Mouse (Mus musculus): ENCODE measurements around the gene Ip6k3. TPM values are rescaled to one million over a fixed set of nuclear protein-coding genes. Genes with fewer than 3 reads are reported as not detected.

Gene Ip6k3
- polyA plus RNA-seq, 1 experiment from 2014 or later, result 0.26 TPM

- ATAC-seq (replicated peaks; ENCODE audit: insufficient number of reproducible peaks, low FRiP score, low TSS enrichment), result peak; percentile 59; the same call in 1 of the 2 replicates
- Histone ChIP-seq H3K4me3 (ENCODE audit: low read depth, low read length) (no peak overlapping the region), H3K27ac (ENCODE audit: low read depth, low read length) (no peak overlapping the region), H3K4me2 (no peak overlapping the region), H3K9me3 (replicated peaks; ENCODE audit: control insufficient read depth, low read length) (no peaks in the 10 kb centered on the region), H3K27me3 (ENCODE audit: control insufficient read depth, insufficient read depth, low read length) (0 out of 2 replicates have a peak, but pooled peaks cover 3% of the 10 kb centered on the region), H3K9ac (ENCODE audit: low read depth, low read length) (no peak overlapping the region), H3K36me3 (ENCODE audit: control insufficient read depth, insufficient read depth, low read length) (no peaks in the 10 kb centered on the region), H3K4me1 (ENCODE audit: control insufficient read depth, insufficient read depth, low read length) (peaks cover 3% of the 10 kb centered on the region; the same call in 1 of the 2 replicates)
- 41% methylated on average over 10 of the region's 10 CpGs for WGBS (ENCODE audit: insufficient replicate concordance)
These were observed 25.6 kb downstream of the Ip6k3 start for GRCm38 (mm10) chr17:27141971-27142450.

DNA sequence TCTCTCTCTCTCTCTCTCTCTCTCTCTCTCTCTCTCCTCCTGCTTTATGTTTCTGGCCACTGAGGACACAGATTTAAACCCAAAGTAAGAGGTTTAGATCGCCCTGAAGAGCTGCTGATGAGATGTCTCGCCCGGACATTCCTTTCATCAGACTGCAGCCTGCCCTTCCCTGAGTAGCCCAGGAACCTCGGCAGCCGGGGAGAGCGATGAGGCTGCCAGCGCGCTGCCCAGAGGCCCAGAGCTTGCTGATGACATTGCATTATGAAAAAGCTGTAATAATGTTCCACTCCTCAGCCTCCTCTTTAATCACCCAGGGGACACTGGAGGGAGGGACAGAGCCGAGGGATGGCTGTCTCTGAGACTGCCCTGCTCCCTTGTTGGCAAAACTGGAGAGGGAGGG, 27.3 kb downstream of the Ip6k3 start:
- H3K9ac ChIP-seq (ENCODE audit: low read depth, low read length), result no peak overlapping the region
- H3K27me3 ChIP-seq (ENCODE audit: control insufficient read depth, insufficient read depth, low read length), result no peaks in the 10 kb centered on the region
- WGBS (ENCODE audit: insufficient replicate concordance), result 59% methylated on average over 9 of the region's 9 CpGs
- H3K4me2 ChIP-seq, result no peak overlapping the region
- no peaks in the 10 kb centered on the region for H3K36me3 ChIP-seq (ENCODE audit: control insufficient read depth, insufficient read depth, low read length)
- H3K9me3 ChIP-seq (replicated peaks; ENCODE audit: control insufficient read depth, low read length), result no peaks in the 10 kb centered on the region
- no peak overlapping the region for H3K27ac ChIP-seq (ENCODE audit: low read depth, low read length)
- no peak for ATAC-seq (replicated peaks; ENCODE audit: insufficient number of reproducible peaks, low FRiP score, low TSS enrichment)
- H3K4me1 ChIP-seq (ENCODE audit: control insufficient read depth, insufficient read depth, low read length), result peaks cover 3% of the 10 kb centered on the region; the same call in 1 of the 2 replicates
- H3K4me3 ChIP-seq (ENCODE audit: low read depth, low read length), result no peak overlapping the region

DNA sequence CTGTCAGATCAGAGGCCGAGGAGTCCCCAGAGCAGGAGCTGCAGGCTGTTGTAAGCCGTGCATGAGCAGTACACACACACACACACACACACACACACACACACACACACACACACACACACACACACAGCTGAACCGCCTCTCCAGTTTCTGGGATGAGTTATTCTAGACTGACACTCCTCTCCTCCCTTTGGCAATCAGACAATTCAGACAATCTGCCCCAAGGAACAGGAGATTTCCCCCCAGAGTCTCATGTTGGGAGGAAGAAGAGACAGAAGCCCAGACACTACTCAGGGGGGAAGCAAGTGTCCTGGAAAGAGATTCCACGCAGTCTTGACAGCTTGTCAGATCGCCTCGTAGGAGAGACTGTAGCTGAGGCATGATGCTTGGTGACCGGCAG, 28.3 kb downstream of the Ip6k3 start:
- no peaks in the 10 kb centered on the region for H3K36me3 ChIP-seq (ENCODE audit: control insufficient read depth, insufficient read depth, low read length)
- no peak overlapping the region for H3K4me2 ChIP-seq
- ATAC-seq (replicated peaks; ENCODE audit: insufficient number of reproducible peaks, low FRiP score, low TSS enrichment), result no peak
- peaks cover 3% of the 10 kb centered on the region; the same call in 1 of the 2 replicates for H3K4me1 ChIP-seq (ENCODE audit: control insufficient read depth, insufficient read depth, low read length)
- WGBS (ENCODE audit: insufficient replicate concordance), result 48% methylated on average over 7 of the region's 7 CpGs
- H3K27me3 ChIP-seq (ENCODE audit: control insufficient read depth, insufficient read depth, low read length), result no peaks in the 10 kb centered on the region
- H3K4me3 ChIP-seq (ENCODE audit: low read depth, low read length), result no peak overlapping the region
- no peak overlapping the region for H3K27ac ChIP-seq (ENCODE audit: low read depth, low read length)
- no peak overlapping the region for H3K9ac ChIP-seq (ENCODE audit: low read depth, low read length)
- no peaks in the 10 kb centered on the region for H3K9me3 ChIP-seq (replicated peaks; ENCODE audit: control insufficient read depth, low read length)

DNA sequence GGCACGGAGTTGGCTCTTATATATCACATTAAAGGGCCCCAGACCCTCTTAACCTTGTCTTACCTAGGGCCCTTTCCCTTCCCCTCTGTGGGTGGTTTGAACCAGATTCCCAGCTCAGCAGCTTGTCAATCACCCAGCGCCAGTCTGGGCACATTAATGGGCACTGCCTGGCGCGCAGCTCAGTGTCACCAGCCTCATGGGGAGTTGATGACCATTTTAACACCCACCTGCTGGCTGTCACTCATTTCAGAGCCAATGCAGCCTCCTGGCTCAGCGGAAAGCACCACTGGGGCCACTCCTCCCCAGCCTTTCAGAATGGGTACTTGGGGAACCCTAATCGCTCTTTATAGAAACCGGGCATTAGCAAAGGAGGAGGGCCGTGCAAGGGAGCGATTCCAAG, 29.2 kb downstream of the Ip6k3 start:
- no peaks in the 10 kb centered on the region for H3K9me3 ChIP-seq (replicated peaks; ENCODE audit: control insufficient read depth, low read length)
- no peak overlapping the region for H3K4me2 ChIP-seq
- no peak overlapping the region for H3K27ac ChIP-seq (ENCODE audit: low read depth, low read length)
- H3K36me3 ChIP-seq (ENCODE audit: control insufficient read depth, insufficient read depth, low read length), result no peaks in the 10 kb centered on the region
- no peak overlapping the region for H3K4me3 ChIP-seq (ENCODE audit: low read depth, low read length)
- WGBS (ENCODE audit: insufficient replicate concordance), result 79% methylated on average over 9 of the region's 9 CpGs
- H3K4me1 ChIP-seq (ENCODE audit: control insufficient read depth, insufficient read depth, low read length), result peaks cover 4% of the 10 kb centered on the region
- H3K9ac ChIP-seq (ENCODE audit: low read depth, low read length), result no peak overlapping the region
- H3K27me3 ChIP-seq (ENCODE audit: control insufficient read depth, insufficient read depth, low read length), result no peaks in the 10 kb centered on the region
- no peak for ATAC-seq (replicated peaks; ENCODE audit: insufficient number of reproducible peaks, low FRiP score, low TSS enrichment)

DNA sequence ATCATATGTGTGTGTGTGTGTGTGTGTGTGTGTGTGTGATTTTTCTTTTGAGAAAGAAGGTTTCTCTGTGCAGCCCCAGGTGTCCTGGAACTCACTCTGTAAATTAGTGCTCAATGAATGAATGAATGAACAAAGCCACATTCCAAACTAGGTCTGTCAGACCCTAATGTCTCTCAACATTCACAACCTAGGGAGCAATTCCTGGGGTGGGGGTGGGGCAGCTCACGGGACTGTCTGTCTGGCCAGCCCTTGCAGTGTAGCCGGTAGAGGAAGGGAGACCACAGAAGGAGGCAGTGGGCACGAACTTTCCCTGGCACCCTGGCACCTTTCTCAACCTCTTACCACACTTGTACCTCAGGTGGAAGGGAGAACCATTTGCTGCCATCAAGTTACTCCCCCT, 32.9 kb downstream of the Ip6k3 start:
- Histone ChIP-seq H3K4me3 (ENCODE audit: low read depth, low read length) (no peak overlapping the region), H3K36me3 (ENCODE audit: control insufficient read depth, insufficient read depth, low read length) (no peaks in the 10 kb centered on the region), H3K4me1 (ENCODE audit: control insufficient read depth, insufficient read depth, low read length) (peaks cover 11% of the 10 kb centered on the region), H3K9ac (ENCODE audit: low read depth, low read length) (no peak overlapping the region), H3K4me2 (no peak overlapping the region), H3K27ac (ENCODE audit: low read depth, low read length) (no peak overlapping the region), H3K9me3 (replicated peaks; ENCODE audit: control insufficient read depth, low read length) (no peaks in the 10 kb centered on the region), H3K27me3 (ENCODE audit: control insufficient read depth, insufficient read depth, low read length) (no peaks in the 10 kb centered on the region; the same call in 1 of the 2 replicates)
- 15% methylated on average over 3 of the region's 3 CpGs for WGBS (ENCODE audit: insufficient replicate concordance)
- ATAC-seq (replicated peaks; ENCODE audit: insufficient number of reproducible peaks, low FRiP score, low TSS enrichment), result no peak

DNA sequence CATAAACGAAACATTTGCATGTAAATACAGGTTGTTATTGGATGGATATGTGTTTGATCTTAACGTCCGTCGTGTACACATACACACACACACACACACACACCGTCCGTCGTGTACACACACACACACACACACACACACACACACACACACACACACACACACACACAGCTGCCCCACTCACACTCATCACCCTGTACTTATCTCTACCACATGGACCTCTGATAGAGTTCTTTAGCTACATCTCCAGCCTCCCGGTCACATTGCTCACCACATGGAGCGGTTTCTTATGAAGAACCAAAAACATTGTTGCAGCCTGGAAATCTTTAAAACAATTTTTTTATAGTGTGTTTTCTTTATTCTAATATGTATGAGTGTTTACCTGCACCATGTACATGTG, 33.4 kb downstream of the Ip6k3 start:
- Histone ChIP-seq H3K9me3 (replicated peaks; ENCODE audit: control insufficient read depth, low read length) (no peaks in the 10 kb centered on the region), H3K4me3 (ENCODE audit: low read depth, low read length) (peak overlapping the region; percentile 80), H3K27ac (ENCODE audit: low read depth, low read length) (no peak overlapping the region), H3K4me2 (peak overlapping the region; percentile 65), H3K36me3 (ENCODE audit: control insufficient read depth, insufficient read depth, low read length) (no peaks in the 10 kb centered on the region), H3K9ac (ENCODE audit: low read depth, low read length) (peak overlapping the region; percentile 88; the same call in 1 of the 2 replicates), H3K4me1 (ENCODE audit: control insufficient read depth, insufficient read depth, low read length) (peaks cover 11% of the 10 kb centered on the region), H3K27me3 (ENCODE audit: control insufficient read depth, insufficient read depth, low read length) (no peaks in the 10 kb centered on the region; the same call in 1 of the 2 replicates)
- WGBS (ENCODE audit: insufficient replicate concordance), result 27% methylated on average over 9 of the region's 9 CpGs
- ATAC-seq (replicated peaks; ENCODE audit: insufficient number of reproducible peaks, low FRiP score, low TSS enrichment), result no peak

DNA sequence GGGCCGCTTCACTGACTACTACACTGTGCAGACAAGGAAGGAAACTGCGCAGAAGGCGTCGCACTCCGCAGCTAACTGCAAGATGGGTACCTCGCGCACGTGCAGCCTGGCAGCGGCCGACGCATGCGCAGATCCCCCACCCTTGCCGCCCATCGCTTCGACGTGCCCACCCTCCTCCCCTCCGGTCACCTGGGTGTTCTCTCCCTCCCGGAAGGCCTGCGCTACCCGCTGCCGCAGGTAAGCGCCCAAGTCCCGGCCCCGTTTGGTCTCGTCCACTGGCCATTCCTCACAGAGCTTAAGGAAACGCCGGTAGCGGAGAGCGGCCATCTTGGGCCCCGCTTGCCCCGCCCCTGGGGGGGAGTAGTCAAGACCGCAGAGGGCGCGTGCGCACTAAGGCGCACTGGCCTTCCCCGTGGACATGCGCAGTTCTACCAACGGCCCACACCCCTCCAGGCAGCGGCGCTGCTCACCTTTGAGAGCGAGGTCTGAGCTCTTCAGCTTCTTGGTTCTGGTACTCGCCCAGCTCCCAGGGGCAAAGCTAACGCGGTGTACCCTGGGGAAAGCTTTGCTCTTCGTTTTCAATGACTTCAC, 33.9 kb downstream of the Ip6k3 start, which contains the start of gene Uqcc2:
Gene Uqcc2, minus strand, starts transcription at position 366 of the 591 bp plus-strand sequence.
- Histone ChIP-seq H3K36me3 (ENCODE audit: control insufficient read depth, insufficient read depth, low read length) (no peaks in the 10 kb centered on the region), H3K4me3 (ENCODE audit: low read depth, low read length) (peak within 1 kb of the TSS; percentile 80), H3K4me2 (peak within 1 kb of the TSS; percentile 65), H3K9ac (ENCODE audit: low read depth, low read length) (peak within 1 kb of the TSS; percentile 88), H3K27ac (ENCODE audit: low read depth, low read length) (peak within 1 kb of the TSS; percentile 59), H3K27me3 (ENCODE audit: control insufficient read depth, insufficient read depth, low read length) (no peaks in the 10 kb centered on the region; the same call in 1 of the 2 replicates), H3K9me3 (replicated peaks; ENCODE audit: control insufficient read depth, low read length) (no peaks in the 10 kb centered on the region), H3K4me1 (ENCODE audit: control insufficient read depth, insufficient read depth, low read length) (peaks cover 11% of the 10 kb centered on the region)
- WGBS (ENCODE audit: insufficient replicate concordance), result under 1% methylated on average over 46 of the region's 46 CpGs
- ATAC-seq (replicated peaks; ENCODE audit: insufficient number of reproducible peaks, low FRiP score, low TSS enrichment), result peak; percentile 88

GRCm38 (mm10) chr17:27132238-27132637, 35.4 kb downstream of the Ip6k3 start:
- H3K4me2 ChIP-seq, result no peak overlapping the region

GRCm38 (mm10) chr17:27131240-27131665, 36.3 kb downstream of the Ip6k3 start:
- H3K27ac ChIP-seq (ENCODE audit: low read depth, low read length), result no peak overlapping the region
- H3K4me3 ChIP-seq (ENCODE audit: low read depth, low read length), result no peak overlapping the region
- H3K36me3 ChIP-seq (ENCODE audit: control insufficient read depth, insufficient read depth, low read length), result no peaks in the 10 kb centered on the region
- H3K4me1 ChIP-seq (ENCODE audit: control insufficient read depth, insufficient read depth, low read length), result peaks cover 11% of the 10 kb centered on the region
- no peaks in the 10 kb centered on the region; the same call in 1 of the 2 replicates for H3K27me3 ChIP-seq (ENCODE audit: control insufficient read depth, insufficient read depth, low read length)
- no peak overlapping the region for H3K4me2 ChIP-seq
- no peak overlapping the region for H3K9ac ChIP-seq (ENCODE audit: low read depth, low read length)
- ATAC-seq (replicated peaks; ENCODE audit: insufficient number of reproducible peaks, low FRiP score, low TSS enrichment), result no peak
- WGBS (ENCODE audit: insufficient replicate concordance), result 87% methylated on average over 10 of the region's 10 CpGs
- no peaks in the 10 kb centered on the region for H3K9me3 ChIP-seq (replicated peaks; ENCODE audit: control insufficient read depth, low read length)

More at GRCm38 (mm10) chr17:27132238-27132637, 35.4 kb downstream of the Ip6k3 start:
- H3K9me3 ChIP-seq (replicated peaks; ENCODE audit: control insufficient read depth, low read length), result no peaks in the 10 kb centered on the region
- H3K4me1 ChIP-seq (ENCODE audit: control insufficient read depth, insufficient read depth, low read length), result peaks cover 11% of the 10 kb centered on the region
- WGBS (ENCODE audit: insufficient replicate concordance), result 86% methylated on average over 10 of the region's 10 CpGs
- no peaks in the 10 kb centered on the region for H3K36me3 ChIP-seq (ENCODE audit: control insufficient read depth, insufficient read depth, low read length)
- no peak overlapping the region for H3K27ac ChIP-seq (ENCODE audit: low read depth, low read length)
- no peak for ATAC-seq (replicated peaks; ENCODE audit: insufficient number of reproducible peaks, low FRiP score, low TSS enrichment)
- no peak overlapping the region for H3K4me3 ChIP-seq (ENCODE audit: low read depth, low read length)
- H3K9ac ChIP-seq (ENCODE audit: low read depth, low read length), result no peak overlapping the region
- H3K27me3 ChIP-seq (ENCODE audit: control insufficient read depth, insufficient read depth, low read length), result no peaks in the 10 kb centered on the region; the same call in 1 of the 2 replicates

Data from heart, embryonic 11.5 days (tissue).